Mouse (Mus musculus): ENCODE data around the gene Fbn1. TPM values are rescaled to one million over a fixed set of nuclear protein-coding genes. Genes with fewer than 3 reads are reported as not detected.

Fbn1 gene
- total and polyA plus RNA-seq, 2 experiments from 2014 or later: 1.6 to 20.1 TPM

- Histone ChIP-seq H3K4me3 (ENCODE audit: low read depth, low read length) (no peak overlapping the region), H3K36me3 (ENCODE audit: insufficient read depth, low read length) (peaks cover 5% of the 10 kb centered on the region; the same call in 1 of the 2 replicates), H3K27me3 (ENCODE audit: insufficient read depth, low read length) (no peaks in the 10 kb centered on the region), H3K9ac (replicated peaks; ENCODE audit: low read length, poor library complexity, severe bottlenecking) (no peak overlapping the region), H3K27ac (ENCODE audit: low read depth, low read length) (no peak overlapping the region), H3K4me2 (ENCODE audit: low read depth, low read length, poor library complexity, severe bottlenecking) (no peak overlapping the region), H3K9me3 (ENCODE audit: low read length) (no peaks in the 10 kb centered on the region), H3K4me1 (ENCODE audit: insufficient read depth, low read length) (no peaks in the 10 kb centered on the region)
- no peak for DNase-seq (ENCODE audit: low spot score)
- no peak for ATAC-seq (ENCODE audit: low FRiP score)
- WGBS: 81% methylated on average over 3 of the region's 3 CpGs
- no peak for TF ChIP-seq CTCF (IDR thresholded peaks at IDR 0.05)
Measured at GRCm38 (mm10) chr2:125477367-125477766, 30.4 kb downstream of the Fbn1 start.

- no peak for TF ChIP-seq CTCF (IDR thresholded peaks at IDR 0.05)
- no peak for DNase-seq (ENCODE audit: low spot score)
- ATAC-seq (ENCODE audit: low FRiP score): no peak
- 82% methylated on average over 3 of the region's 3 CpGs for WGBS
- no peaks in the 10 kb centered on the region for H3K4me1 ChIP-seq (ENCODE audit: insufficient read depth, low read length)
- H3K27ac ChIP-seq (ENCODE audit: low read depth, low read length): no peak overlapping the region
- peaks cover 5% of the 10 kb centered on the region; the same call in 1 of the 2 replicates for H3K36me3 ChIP-seq (ENCODE audit: insufficient read depth, low read length)
- H3K27me3 ChIP-seq (ENCODE audit: insufficient read depth, low read length): no peaks in the 10 kb centered on the region
- H3K4me2 ChIP-seq (ENCODE audit: low read depth, low read length, poor library complexity, severe bottlenecking): no peak overlapping the region
- H3K9me3 ChIP-seq (ENCODE audit: low read length): no peaks in the 10 kb centered on the region
- H3K9ac ChIP-seq (replicated peaks; ENCODE audit: low read length, poor library complexity, severe bottlenecking): no peak overlapping the region
- H3K4me3 ChIP-seq (ENCODE audit: low read depth, low read length): no peak overlapping the region
Measured at GRCm38 (mm10) chr2:125476231-125476630, 31.6 kb downstream of the Fbn1 start.

GRCm38 (mm10) chr2:125474690-125475089 lies 33.1 kb downstream of the Fbn1 start:
- no peak for ATAC-seq (ENCODE audit: low FRiP score)
- WGBS: 77% methylated on average over 5 of the region's 5 CpGs
- H3K4me2 ChIP-seq (ENCODE audit: low read depth, low read length, poor library complexity, severe bottlenecking): no peak overlapping the region
- no peak for TF ChIP-seq CTCF (IDR thresholded peaks at IDR 0.05)
- no peak overlapping the region for H3K9ac ChIP-seq (replicated peaks; ENCODE audit: low read length, poor library complexity, severe bottlenecking)
- no peaks in the 10 kb centered on the region for H3K4me1 ChIP-seq (ENCODE audit: insufficient read depth, low read length)
- no peak overlapping the region for H3K4me3 ChIP-seq (ENCODE audit: low read depth, low read length)
- no peaks in the 10 kb centered on the region for H3K9me3 ChIP-seq (ENCODE audit: low read length)
- no peak overlapping the region for H3K27ac ChIP-seq (ENCODE audit: low read depth, low read length)
- no peaks in the 10 kb centered on the region for H3K27me3 ChIP-seq (ENCODE audit: insufficient read depth, low read length)
- peaks cover 5% of the 10 kb centered on the region; the same call in 1 of the 2 replicates for H3K36me3 ChIP-seq (ENCODE audit: insufficient read depth, low read length)
- DNase-seq (ENCODE audit: low spot score): no peak

GRCm38 (mm10) chr2:125473228-125473627 lies 34.6 kb downstream of the Fbn1 start:
- no peak for TF ChIP-seq CTCF (IDR thresholded peaks at IDR 0.05)
- no peaks in the 10 kb centered on the region for H3K27me3 ChIP-seq (ENCODE audit: insufficient read depth, low read length)
- no peak overlapping the region for H3K4me2 ChIP-seq (ENCODE audit: low read depth, low read length, poor library complexity, severe bottlenecking)
- ATAC-seq (ENCODE audit: low FRiP score) (no peak), DNase-seq (ENCODE audit: low spot score) (no peak)
- H3K9ac ChIP-seq (replicated peaks; ENCODE audit: low read length, poor library complexity, severe bottlenecking): no peak overlapping the region
- WGBS: 83% methylated on average over 2 of the region's 2 CpGs
- no peak overlapping the region for H3K4me3 ChIP-seq (ENCODE audit: low read depth, low read length)
- no peak overlapping the region for H3K27ac ChIP-seq (ENCODE audit: low read depth, low read length)
- peaks cover 5% of the 10 kb centered on the region; the same call in 1 of the 2 replicates for H3K36me3 ChIP-seq (ENCODE audit: insufficient read depth, low read length)
- no peaks in the 10 kb centered on the region for H3K4me1 ChIP-seq (ENCODE audit: insufficient read depth, low read length)
- H3K9me3 ChIP-seq (ENCODE audit: low read length): no peaks in the 10 kb centered on the region

GRCm38 (mm10) chr2:125471721-125472120 lies 36.1 kb downstream of the Fbn1 start:
- Histone ChIP-seq H3K36me3 (ENCODE audit: insufficient read depth, low read length) (peaks cover 6% of the 10 kb centered on the region), H3K9ac (replicated peaks; ENCODE audit: low read length, poor library complexity, severe bottlenecking) (no peak overlapping the region), H3K4me1 (ENCODE audit: insufficient read depth, low read length) (no peaks in the 10 kb centered on the region), H3K4me2 (ENCODE audit: low read depth, low read length, poor library complexity, severe bottlenecking) (no peak overlapping the region), H3K27me3 (ENCODE audit: insufficient read depth, low read length) (no peaks in the 10 kb centered on the region), H3K27ac (ENCODE audit: low read depth, low read length) (no peak overlapping the region), H3K4me3 (ENCODE audit: low read depth, low read length) (no peak overlapping the region), H3K9me3 (ENCODE audit: low read length) (no peaks in the 10 kb centered on the region)
- 91% methylated on average over 4 of the region's 4 CpGs for WGBS
- TF ChIP-seq CTCF (IDR thresholded peaks at IDR 0.05): no peak
- DNase-seq (ENCODE audit: low spot score) (no peak), ATAC-seq (ENCODE audit: low FRiP score) (no peak)

GRCm38 (mm10) chr2:125470553-125471295 lies 37.1 kb downstream of the Fbn1 start:
- no peak overlapping the region for H3K4me2 ChIP-seq (ENCODE audit: low read depth, low read length, poor library complexity, severe bottlenecking)
- no peak overlapping the region for H3K9ac ChIP-seq (replicated peaks; ENCODE audit: low read length, poor library complexity, severe bottlenecking)
- no peak for TF ChIP-seq CTCF (IDR thresholded peaks at IDR 0.05)
- H3K27ac ChIP-seq (ENCODE audit: low read depth, low read length): no peak overlapping the region
- no peaks in the 10 kb centered on the region for H3K9me3 ChIP-seq (ENCODE audit: low read length)
- DNase-seq (ENCODE audit: low spot score): peak; percentile 40
- no peaks in the 10 kb centered on the region for H3K4me1 ChIP-seq (ENCODE audit: insufficient read depth, low read length)
- no peak overlapping the region for H3K4me3 ChIP-seq (ENCODE audit: low read depth, low read length)
- no peaks in the 10 kb centered on the region for H3K27me3 ChIP-seq (ENCODE audit: insufficient read depth, low read length)
- 67% methylated on average over 8 of the region's 8 CpGs for WGBS
- ATAC-seq (ENCODE audit: low FRiP score): no peak
- peaks cover 10% of the 10 kb centered on the region for H3K36me3 ChIP-seq (ENCODE audit: insufficient read depth, low read length)

Data from midbrain, postnatal 0 days (tissue).